Mouse (Mus musculus) heart, postnatal 0 days (tissue): ENCODE data around the gene Tet3. TPM values are rescaled to one million over a fixed set of nuclear protein-coding genes. Genes with fewer than 3 reads are reported as not detected.

Source experiments
- ATAC-seq: fragments of 200-750 bp; cut with Nextera tagmentation; 2 replicates; pipeline ENCODE4 v1.8.0; 2017; ENCODE audit warnings: low read depth, moderate number of reproducible peaks, moderate library complexity; ENCODE audit not compliant: insufficient read depth
- DNase-seq: peaks from one replicate; pipeline ENCODE4 v3.0.0-alpha.2; 2016; ENCODE audit warnings: low spot score
- H3K27ac ChIP-seq: fragments of 300-500 bp; sonication (generic); 2 replicates; pipeline ENCODE4 v1.5.1; 2014; ENCODE audit warnings: low read depth, mild to moderate bottlenecking
- H3K27me3 ChIP-seq: fragments of 300-500 bp; sonication (generic); 2 replicates; pipeline ENCODE4 v1.6.1; 2014; ENCODE audit warnings: low read length, mixed read lengths; ENCODE audit not compliant: control insufficient read depth, insufficient read depth
- H3K36me3 ChIP-seq: fragments of 300-500 bp; sonication (generic); replicated peaks from 2 replicates; pipeline ENCODE4 v1.6.1; 2014; ENCODE audit warnings: low read length, mixed read lengths; ENCODE audit not compliant: control insufficient read depth, insufficient read depth
- H3K4me1 ChIP-seq: fragments of 300-500 bp; sonication (generic); 2 replicates; pipeline ENCODE4 v1.6.1; 2014; ENCODE audit warnings: antibody characterized with exemption; ENCODE audit not compliant: control insufficient read depth, insufficient read depth
- H3K4me2 ChIP-seq: fragments of 300-500 bp; sonication (generic); 2 replicates; pipeline ENCODE4 v1.6.1; 2014; ENCODE audit warnings: low read depth, mild to moderate bottlenecking, low read length, moderate library complexity
- H3K4me3 ChIP-seq: fragments of 300-500 bp; sonication (generic); 2 replicates; pipeline ENCODE4 v1.5.1; 2014; ENCODE audit warnings: low read depth, low read length
- H3K9ac ChIP-seq: fragments of 300-500 bp; sonication (generic); replicated peaks from 2 replicates; pipeline ENCODE4 v1.6.1; 2014; ENCODE audit warnings: low read depth, low read length, mixed read lengths
- H3K9me3 ChIP-seq: fragments of 300-500 bp; sonication (generic); replicated peaks from 2 replicates; pipeline ENCODE4 v1.6.1; 2016; ENCODE audit warnings: low read length; ENCODE audit not compliant: control insufficient read depth
- CTCF ChIP-seq: IDR thresholded peaks from 2 replicates; pipeline ENCODE4 v1.5.1; 2016; ENCODE audit warnings: antibody characterized with exemption, control low read depth, low read depth
- EP300 ChIP-seq: IDR thresholded peaks from 2 replicates; pipeline ENCODE4 v1.6.1; 2016; ENCODE audit warnings: antibody characterized with exemption, low read depth
- WGBS: fragments of 180-500 bp; shearing (Covaris S2); extraction: QIAGEN DNeasy Blood & Tissue Kit; methylation state at CpG from one replicate; pipeline ENCODE4 v1.1.7; 2014; 5-methylcytosine and 5-hydroxymethylcytosine counted together
- polyA plus RNA-seq: library from polyadenylated mRNA; unstranded; fragments of >200 nt; fragmentation: Nextera tagmentation; extraction: Ambion mirVana; gene quantifications from 2 replicates; pipeline ENCODE4 v1.2.1, GENCODE M21; 2015
- total RNA-seq: library from RNA; depleted of rRNA; stranded (reverse); fragments of >200 nt; gene quantifications from 2 replicates; pipeline ENCODE4 v1.2.3, GENCODE M21; 2014; ENCODE audit warnings: low replicate concordance

The Tet3 gene
- total and polyA plus RNA-seq, 2 experiments from 2014 or later: 14.1 to 17.2 TPM

- Histone ChIP-seq H3K27ac (peak overlapping the region; percentile 86), H3K9me3 (no peaks in the 10 kb centered on the region), H3K4me1 (peaks cover 46% of the 10 kb centered on the region), H3K27me3 (no peaks in the 10 kb centered on the region), H3K36me3 (no peaks in the 10 kb centered on the region; the same call in 1 of the 2 replicates), H3K4me3 (no peak overlapping the region), H3K9ac (0 out of 2 replicates have a peak overlapping the region, but pooled peaks have one; percentile 11), H3K4me2 (peak overlapping the region; percentile 75)
- 9% methylated on average over 13 of the region's 13 CpGs for WGBS
- TF ChIP-seq EP300: no peak
- no peak for TF ChIP-seq CTCF
- DNase-seq: peak; percentile 88
- ATAC-seq: peak; percentile 62
Observed at GRCm38 (mm10) chr6:83443441-83444340, 15.2 kb downstream of the Tet3 start.

GRCm38 (mm10) chr6:83442639-83443038 is 16.2 kb downstream of the Tet3 start:
- peaks cover 7% of the 10 kb centered on the region; the same call in 1 of the 2 replicates for H3K36me3 ChIP-seq
- H3K4me3 ChIP-seq: no peak overlapping the region
- WGBS: 51% methylated on average over 3 of the region's 3 CpGs
- no peak for DNase-seq
- 0 out of 2 replicates have a peak overlapping the region, but pooled peaks have one; percentile 76 for H3K9ac ChIP-seq
- peak overlapping the region; percentile 86 for H3K27ac ChIP-seq
- H3K27me3 ChIP-seq: no peaks in the 10 kb centered on the region
- peaks cover 44% of the 10 kb centered on the region for H3K4me1 ChIP-seq
- TF ChIP-seq CTCF (no peak), EP300 (no peak)
- ATAC-seq: no peak
- peak overlapping the region; percentile 75 for H3K4me2 ChIP-seq
- no peaks in the 10 kb centered on the region for H3K9me3 ChIP-seq

- Histone ChIP-seq H3K36me3 (peaks cover 7% of the 10 kb centered on the region; the same call in 1 of the 2 replicates), H3K4me2 (peak overlapping the region; percentile 75), H3K27ac (peak overlapping the region; percentile 86), H3K9ac (peak overlapping the region; percentile 76), H3K4me1 (peaks cover 44% of the 10 kb centered on the region), H3K27me3 (no peaks in the 10 kb centered on the region), H3K4me3 (peak overlapping the region; percentile 67), H3K9me3 (no peaks in the 10 kb centered on the region)
- ATAC-seq (peak; percentile 92), DNase-seq (peak; percentile 90)
- no peak for TF ChIP-seq CTCF
- 0 out of 2 replicates have a peak, but pooled peaks have one; percentile 23 for TF ChIP-seq EP300
- 1% methylated on average over 47 of the region's 48 CpGs for WGBS
Observed at GRCm38 (mm10) chr6:83441259-83442061, 17.4 kb downstream of the Tet3 start.

- H3K4me3 ChIP-seq: peak overlapping the region; percentile 67
- H3K36me3 ChIP-seq: peaks cover 7% of the 10 kb centered on the region; the same call in 1 of the 2 replicates
- TF ChIP-seq CTCF (no peak), EP300 (no peak)
- H3K27me3 ChIP-seq: no peaks in the 10 kb centered on the region
- H3K9ac ChIP-seq: peak overlapping the region; percentile 76
- H3K9me3 ChIP-seq: no peaks in the 10 kb centered on the region
- H3K4me2 ChIP-seq: peak overlapping the region; percentile 75
- peak overlapping the region; percentile 86 for H3K27ac ChIP-seq
- DNase-seq (peak; percentile 61), ATAC-seq (peak; percentile 19)
- WGBS: 5% methylated on average over 26 of the region's 26 CpGs
- peaks cover 44% of the 10 kb centered on the region for H3K4me1 ChIP-seq
Observed at GRCm38 (mm10) chr6:83440510-83441258, 18.2 kb downstream of the Tet3 start.

- no peak for DNase-seq
- 53% methylated on average over 3 of the region's 3 CpGs for WGBS
- no peak for TF ChIP-seq CTCF
- TF ChIP-seq EP300: no peak
- peaks cover 45% of the 10 kb centered on the region for H3K4me1 ChIP-seq
- ATAC-seq: no peak
- no peaks in the 10 kb centered on the region for H3K9me3 ChIP-seq
- peak overlapping the region; percentile 75 for H3K4me2 ChIP-seq
- H3K36me3 ChIP-seq: peaks cover 8% of the 10 kb centered on the region; the same call in 1 of the 2 replicates
- H3K4me3 ChIP-seq: peak overlapping the region; percentile 67
- peak overlapping the region; percentile 86; the same call in 1 of the 2 replicates for H3K27ac ChIP-seq
- peak overlapping the region; percentile 76 for H3K9ac ChIP-seq
- no peaks in the 10 kb centered on the region for H3K27me3 ChIP-seq
Observed at GRCm38 (mm10) chr6:83440197-83440509, 18.7 kb downstream of the Tet3 start.
